Mouse (Mus musculus): ENCODE measurements around the gene Tlk1. TPM values are rescaled to one million over a fixed set of nuclear protein-coding genes. Genes with fewer than 3 reads are reported as not detected.

Gene Tlk1
- 10 to 100 TPM; 45.9 to 47.3 TPM for total RNA-seq (2021)

DNA sequence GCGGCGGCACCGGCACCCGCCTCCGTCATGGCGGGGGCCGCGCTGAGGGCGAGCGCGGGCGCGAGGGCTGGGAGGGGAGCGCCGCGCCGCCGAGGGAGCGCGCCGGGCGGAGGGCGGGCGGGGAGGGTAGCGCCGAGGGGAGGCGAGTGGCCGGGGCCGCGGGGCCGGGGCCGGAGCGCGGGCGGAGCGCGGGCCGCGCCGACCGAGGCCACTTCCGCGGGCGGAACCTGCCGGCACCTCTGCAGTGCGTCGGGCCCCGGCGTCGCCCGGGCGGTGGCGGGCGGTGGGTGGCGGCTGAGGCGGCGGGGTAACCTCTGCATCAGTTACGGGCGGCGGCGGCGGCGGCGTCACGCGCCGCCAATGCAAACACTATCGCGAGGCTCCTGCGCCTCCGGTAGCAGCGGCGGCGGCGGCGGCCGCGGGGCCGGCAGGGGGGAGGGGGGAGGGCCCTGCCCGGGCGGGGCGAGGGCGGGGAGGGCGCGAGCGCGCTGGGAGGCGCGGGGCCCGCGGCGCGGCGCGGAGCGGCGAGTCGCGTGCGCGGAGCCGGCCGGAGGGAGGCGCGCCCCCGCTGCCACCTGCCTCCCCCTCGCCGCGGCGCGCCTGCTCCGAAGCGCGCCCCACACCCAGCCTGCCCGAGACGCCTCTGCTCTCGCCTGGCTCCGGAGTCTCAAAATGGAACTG, at the start of gene Tlk1:
Gene Tlk1, minus strand, starts transcription at position 358 of the 681 bp plus-strand sequence.
- intact Hi-C loops (cut with DNase I): loop anchor here (2.0 to 5.0 kb wide), 3 partner anchors 77 to 213 kb away; no protein-coding TSS in a partner anchor
- peak; percentile 75 to 80 for DNase-seq

DNA sequence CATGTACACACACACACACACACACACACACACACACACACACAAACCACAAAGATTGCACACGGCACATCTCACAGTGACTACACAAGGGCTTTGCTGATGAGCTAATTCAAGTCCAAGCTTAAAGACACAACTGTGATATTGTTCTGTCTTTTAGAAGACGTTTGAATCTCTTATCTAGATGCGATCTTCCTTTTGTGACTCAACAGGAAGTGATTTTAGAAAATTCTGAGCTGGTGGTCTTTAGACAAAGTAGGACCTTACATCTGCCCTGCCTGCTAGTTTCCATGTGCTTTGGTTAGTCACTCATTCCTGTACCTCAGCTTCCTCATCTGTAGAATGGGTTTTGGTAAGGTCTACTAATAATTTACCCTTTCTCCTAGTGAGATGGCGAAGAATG, 49.6 kb upstream of the Tlk1 start:
- no peak for DNase-seq
- intact Hi-C loops (cut with DNase I): no loop called here

DNA sequence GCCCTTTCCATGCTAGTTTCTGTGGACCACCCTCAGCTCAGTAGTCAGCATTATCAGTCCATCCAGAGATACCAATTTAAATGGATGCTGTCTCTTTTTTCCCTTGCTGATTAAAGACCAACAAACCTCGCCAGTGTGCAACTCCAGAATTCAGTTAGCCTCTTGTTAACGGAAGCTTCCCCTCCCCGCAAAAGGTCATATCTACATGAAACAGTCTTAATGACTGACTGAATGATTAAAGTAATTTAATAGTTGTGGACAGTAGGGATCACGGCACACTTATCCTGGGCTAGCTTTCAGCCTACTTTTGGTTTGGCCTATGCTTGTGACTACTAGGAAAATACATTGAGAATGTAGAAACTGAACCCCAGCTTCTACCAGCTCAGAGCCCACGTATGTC, 47.6 kb upstream of the Tlk1 start:
- no peak for DNase-seq
- intact Hi-C loops (cut with DNase I): no loop called here

DNA sequence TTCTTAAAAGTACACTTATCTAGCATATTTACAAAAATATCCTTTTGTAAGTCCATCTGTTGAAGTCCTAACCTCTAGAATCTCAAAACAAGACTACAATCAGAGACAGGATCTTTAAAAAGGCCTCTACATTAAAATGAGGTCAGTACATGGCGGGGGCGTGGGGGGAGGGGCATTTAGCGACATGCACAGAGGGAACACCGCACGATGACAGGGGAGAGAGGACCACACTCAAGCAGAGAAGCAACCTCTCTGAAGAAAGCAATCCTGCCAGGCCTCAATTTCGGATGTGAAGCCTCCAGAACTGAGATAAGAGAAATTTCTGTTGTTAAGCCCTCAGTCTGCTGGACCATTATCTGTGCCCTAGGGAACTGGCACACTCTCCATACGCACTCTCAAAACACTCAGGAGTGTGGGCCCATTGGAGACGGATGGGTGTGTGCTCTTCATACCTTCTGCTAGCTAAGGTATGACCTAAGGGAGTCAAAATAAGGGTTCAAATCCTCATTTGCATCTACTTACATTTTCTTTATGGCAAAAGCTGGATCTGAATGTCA, 46.0 kb upstream of the Tlk1 start:
- intact Hi-C loops (cut with DNase I): no loop called here
- DNase-seq: no peak

DNA sequence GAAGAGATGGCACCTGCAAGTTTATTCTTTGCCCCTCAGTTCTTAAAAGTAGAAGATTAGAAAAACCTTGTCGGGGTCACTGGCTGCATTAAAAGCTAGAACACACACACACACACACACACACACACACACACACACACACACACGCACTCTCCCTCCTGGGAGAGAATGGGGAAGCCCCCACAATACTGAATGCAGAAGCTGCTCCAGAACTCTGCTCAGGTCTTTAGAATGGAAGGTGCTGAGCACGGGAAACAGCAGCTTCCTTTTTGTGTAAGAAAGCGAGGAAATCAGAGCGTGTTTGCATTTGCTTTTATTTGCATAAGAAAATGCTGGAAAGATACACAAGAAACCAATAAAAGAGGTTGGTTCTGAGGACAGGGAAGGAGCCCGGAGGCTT, 45.3 kb upstream of the Tlk1 start:
- DNase-seq: no peak
- intact Hi-C loops (cut with DNase I): no loop called here

DNA sequence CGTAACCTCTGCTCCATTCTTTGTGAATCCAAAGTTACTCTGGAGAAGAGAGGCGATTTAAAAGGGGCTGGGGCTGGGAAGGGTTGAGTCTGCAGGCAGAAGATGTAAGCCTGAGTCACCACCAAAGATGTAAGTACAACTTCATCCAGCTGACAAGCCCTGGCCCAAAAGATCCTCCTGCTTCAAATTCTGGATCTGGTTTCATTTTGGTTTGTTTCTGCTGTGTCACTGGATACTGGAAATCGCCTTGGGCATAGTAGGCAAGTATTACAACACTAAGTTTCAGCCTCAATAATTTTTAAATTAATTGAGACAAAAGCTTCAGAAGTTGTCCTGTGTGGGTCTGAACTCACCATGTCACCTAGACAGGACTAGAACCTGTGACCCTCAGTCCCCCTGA, 43.6 kb upstream of the Tlk1 start:
- no peak for DNase-seq
- intact Hi-C loops (cut with DNase I): no loop called here

DNA sequence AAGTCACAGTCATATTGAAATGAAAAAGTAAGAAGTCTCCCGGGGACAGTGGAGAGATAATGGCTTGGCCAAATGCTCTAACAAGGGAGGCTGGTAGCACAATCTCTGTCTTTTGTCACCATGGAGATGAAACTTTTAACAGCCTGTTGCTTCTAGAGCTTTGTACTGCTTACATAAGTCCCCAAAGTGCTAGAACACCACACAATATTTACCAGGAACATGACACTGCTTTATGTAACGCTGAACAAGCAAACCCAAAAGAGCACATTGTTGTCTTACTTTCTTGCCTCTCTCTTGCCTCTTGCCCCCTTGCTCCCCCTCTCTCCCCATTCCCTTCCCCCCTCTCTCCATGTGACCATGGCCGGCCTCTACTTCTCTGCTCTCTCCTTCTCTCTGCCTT, 41.7 kb upstream of the Tlk1 start:
- no peak for DNase-seq
- intact Hi-C loops (cut with DNase I): no loop called here

DNA sequence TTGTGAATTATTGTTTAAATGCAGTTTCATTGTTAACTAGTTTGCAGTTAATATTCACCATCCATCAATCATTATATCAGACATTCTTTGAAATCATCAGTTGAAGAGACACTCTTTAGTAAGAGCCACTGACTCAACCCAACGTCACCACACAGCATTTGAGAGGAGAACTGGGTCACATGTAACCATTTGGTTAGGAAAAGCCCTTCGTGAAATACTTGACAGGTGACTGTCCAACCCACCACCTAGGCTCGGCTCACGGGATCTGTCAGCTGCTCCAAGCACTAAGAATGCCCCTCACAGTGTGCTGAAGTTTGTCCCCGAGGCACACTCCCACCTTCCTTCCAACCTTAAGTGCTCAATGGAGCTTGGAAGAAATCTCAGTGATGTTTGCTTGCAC, 37.4 kb upstream of the Tlk1 start:
- intact Hi-C loops (cut with DNase I): no loop called here
- no peak for DNase-seq

DNA sequence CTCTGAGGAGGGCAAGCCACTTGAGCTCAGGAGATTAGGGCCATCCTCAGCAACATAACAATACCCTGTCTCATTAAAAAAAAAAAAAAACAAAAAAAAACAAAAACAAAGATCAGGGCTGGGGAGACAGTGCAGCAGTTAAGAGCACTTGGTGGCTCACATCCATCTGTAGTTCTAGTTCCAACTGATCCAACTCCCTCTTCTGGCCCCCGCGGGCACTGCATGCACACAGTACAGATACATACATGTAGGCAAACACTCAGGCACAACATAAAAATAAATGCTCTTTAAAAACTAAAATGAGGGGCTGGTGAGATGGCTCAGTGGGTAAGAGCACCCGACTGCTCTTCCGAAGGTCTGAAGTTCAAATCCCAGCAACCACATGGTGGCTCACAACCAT, 34.2 kb upstream of the Tlk1 start:
- intact Hi-C loops (cut with DNase I): no loop called here
- DNase-seq: no peak

DNA sequence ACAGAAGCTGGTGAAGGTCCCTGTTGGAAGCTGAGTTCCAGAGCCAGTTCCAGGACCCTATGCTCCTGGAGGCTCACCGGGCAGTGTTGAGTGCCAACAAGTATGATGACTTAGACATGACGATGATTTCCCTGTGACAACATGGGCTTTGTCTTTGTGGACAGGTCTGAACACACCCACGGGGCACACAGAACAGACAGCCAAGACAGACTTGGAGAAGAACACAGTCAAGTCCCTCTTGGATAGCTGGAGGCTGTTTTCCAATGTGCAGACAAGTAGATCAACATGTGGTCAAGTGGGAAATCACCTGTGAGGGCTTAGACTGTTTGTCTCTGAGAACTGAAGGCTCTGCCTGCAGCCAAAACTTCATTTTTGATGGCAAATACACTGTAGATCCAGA, 31.4 kb upstream of the Tlk1 start:
- DNase-seq: no peak
- intact Hi-C loops (cut with DNase I): no loop called here

DNA sequence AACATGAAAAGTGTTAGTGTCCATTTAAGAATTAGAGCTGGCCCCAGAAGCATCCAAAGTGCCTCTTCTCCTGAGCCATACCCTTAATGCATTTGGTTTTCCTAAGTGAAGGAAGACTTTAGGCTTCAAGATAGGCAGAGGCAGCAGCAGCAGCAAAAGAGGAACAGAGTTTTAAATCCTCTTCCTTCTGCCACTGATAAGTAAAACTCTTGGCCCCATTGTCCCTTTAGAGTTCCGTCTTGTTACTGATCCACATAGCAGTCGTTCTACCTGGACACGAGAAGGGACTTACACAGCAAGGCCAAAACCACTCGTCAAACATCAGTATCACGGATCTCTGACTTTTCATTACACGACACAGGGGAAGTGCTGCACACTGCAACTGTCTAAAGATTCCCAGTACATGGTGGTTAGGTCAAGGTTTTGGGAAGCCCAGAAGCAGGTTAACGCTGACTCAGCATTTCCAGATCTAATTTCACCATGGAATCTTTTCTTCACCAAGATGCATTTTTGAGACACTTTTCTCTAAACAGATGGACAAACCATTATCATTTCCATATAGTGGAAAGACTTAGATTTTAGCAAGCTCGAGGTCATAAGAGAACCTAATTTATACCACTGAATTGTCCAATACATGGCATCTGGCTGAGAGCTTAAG, 28.8 kb upstream of the Tlk1 start:
- intact Hi-C loops (cut with DNase I): no loop called here
- no peak for DNase-seq

DNA sequence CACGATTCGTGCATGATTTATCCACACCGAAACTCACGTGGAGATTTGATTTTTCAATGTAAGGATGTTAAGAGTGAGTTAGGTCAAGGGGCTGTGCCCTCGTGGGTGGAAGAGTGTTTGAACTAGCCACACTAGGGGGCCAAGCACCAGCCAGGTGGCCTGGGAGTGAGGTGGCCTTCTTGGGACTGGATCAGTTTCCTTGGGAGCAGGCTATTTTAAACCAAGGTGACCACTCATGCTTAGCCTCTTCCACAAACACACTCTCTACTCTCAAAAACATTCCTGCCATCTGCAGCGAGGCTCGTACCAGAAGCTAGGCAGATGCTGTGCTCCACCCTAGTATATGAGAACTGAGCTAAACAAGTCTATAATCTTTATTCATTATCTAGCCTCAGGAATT, 27.8 kb upstream of the Tlk1 start:
- intact Hi-C loops (cut with DNase I): no loop called here

DNA sequence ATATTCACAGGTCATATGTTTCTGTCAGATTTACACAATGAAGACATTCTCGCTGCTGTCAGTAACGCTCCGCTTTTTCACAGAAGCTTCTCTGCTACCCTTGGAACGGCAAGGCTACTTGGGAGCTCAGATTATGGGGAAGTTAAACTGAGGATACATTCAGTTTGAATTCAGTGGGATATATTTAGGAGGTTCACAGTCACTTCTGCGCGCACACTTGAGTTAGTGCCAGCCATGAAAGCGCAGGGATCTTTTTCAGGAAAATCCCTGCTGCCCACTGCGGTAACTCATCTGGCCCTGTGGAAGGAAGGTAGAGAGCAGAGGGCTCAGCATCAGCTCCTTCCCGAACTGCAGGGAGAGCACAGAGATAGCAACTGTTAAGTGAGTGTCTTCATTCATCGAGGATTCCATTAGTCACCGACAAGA, 27.3 kb upstream of the Tlk1 start:
- DNase-seq: no peak
- intact Hi-C loops (cut with DNase I): no loop called here

More for the DNA sequence above, 27.8 kb upstream of the Tlk1 start:
- no peak for DNase-seq

DNA sequence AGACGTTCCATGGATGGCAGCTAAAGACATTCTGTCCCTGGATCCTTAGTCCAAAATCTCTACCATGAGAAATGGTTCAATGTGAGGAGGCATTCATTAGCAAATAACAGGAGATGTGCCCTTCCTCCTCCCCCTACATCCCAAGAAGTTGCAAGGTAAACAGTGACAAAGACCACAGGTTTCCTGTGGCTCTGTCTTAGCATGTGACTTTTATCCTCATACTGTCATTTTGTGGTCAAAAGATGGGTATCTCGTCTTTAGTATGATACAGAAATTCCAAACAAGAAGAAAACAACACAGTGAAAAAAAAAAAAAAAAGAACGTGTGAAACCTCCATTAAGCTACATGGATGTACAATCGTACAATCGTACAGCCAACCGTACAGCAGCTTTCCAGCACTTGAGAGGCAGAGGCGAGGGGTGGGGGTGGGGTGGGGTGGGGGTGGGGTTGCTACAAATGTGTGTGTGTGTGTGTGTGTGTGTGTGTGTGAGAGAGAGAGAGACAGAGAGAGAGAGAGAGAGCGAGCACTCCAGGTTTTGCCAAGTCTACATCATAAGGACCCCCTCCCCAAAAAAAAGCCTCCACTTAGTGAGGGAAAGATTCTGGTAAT, 26.8 kb upstream of the Tlk1 start:
- intact Hi-C loops (cut with DNase I): no loop called here
- no peak for DNase-seq

DNA sequence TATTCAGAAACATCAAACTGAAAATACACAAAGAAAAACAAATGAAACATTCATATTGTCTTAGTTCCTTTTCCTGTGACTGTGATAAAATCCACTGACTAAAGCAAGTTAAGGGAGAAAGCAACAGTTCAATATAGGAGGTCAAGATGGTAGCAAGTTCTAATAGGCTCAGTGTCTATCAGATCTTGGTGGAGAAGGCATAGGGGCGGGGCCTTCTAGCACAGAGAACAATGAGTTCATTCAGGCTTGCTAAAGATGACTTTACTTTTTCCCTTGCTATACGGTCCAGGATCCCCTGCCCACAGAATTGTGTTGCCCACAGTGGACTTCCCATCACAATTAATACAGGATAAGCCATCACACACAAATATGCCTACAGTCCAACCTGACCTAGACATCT, 20.3 kb upstream of the Tlk1 start:
- intact Hi-C loops (cut with DNase I): no loop called here
- DNase-seq: no peak

DNA sequence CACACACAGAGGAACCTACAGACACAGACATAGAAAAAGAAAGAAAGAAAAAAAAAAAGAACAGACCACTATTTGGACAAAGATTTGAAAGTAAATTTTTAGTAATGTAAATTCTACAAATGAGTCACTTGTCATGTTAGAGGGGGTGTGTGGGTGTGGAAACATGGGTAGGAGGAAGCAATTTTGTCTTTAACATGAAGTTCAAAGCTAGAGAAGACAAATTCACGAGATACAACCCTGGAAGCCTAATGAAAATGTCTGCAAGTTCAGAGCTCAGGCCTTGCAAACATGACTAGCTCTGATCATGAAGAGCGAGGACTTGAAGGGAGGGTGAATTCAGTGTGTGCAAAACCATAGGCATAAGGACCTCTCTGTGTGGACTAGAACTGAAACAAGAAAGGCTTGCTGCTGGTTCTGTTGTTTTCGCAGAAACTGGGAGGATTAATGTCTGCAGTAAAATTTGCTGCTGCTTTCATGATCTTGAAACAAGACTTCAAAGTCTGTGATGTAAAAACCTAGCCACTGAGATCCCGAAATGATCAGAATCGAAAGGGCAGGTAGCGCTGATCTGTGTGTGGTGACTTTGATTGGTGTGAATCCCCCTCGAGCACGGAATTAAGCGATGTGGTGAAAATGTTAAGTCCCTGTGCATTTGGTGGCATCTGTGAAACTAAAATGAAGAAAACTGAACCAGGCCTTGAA, 19.3 kb upstream of the Tlk1 start:
- DNase-seq: no peak
- intact Hi-C loops (cut with DNase I): no loop called here

DNA sequence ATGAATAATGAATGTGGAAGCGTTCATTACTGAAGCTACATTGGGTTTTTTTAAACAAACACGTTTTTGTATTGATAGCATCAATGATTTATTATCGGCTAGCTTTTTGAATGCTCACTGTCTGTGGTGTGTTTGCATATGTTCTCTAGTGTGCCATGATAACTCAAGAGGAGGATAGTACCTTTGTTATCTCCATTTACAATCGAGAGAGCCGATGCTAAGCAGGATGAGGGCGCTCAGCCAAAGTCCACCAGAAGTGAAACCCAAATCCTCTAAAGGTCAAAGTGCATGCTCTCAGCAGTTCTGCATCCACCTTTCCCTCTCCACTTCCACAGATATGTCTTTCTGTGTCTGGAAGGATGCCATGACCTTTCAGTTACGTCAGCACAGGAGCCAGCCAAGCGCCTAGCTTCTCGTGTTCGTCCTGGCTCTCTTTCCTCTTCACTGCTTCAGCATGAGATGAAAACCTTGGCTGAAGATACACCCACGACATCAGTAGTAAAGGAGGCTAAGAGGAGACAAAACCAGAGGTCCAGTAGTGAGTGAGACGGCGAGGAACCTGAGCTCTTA, 16.6 kb upstream of the Tlk1 start:
- intact Hi-C loops (cut with DNase I): no loop called here
- DNase-seq: peak; percentile 30 to 32

DNA sequence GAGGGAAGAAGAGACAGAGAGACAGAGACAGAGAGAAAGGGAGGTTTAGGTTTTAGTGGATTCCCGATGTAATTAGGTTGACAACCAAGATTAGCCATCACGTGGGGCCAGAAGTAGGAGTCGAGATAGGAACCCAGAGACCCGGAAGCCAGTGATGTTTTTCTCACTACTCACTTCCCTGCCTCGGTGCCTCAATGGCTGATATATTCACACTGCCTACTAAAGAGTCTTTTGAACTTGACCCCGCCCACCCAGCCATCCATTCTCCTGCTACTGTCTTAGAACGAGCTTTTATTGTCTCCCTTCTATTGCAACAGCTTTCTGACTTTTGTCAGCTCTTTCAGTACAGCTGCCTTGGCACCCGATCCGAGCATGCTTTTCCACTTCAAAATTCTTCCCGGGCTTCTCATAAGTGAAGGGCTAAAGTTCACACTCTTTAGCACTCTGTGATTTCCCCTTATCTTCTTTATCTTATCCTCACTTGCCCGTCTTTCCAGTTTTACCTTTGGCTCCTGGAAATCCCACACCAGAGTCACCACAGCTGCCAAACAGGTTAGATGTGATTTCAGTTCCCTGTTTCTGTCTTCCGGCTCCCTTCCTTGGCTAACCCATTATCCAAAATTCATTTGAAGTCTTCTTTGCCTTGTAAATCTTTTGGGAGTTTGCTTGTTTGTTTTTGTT, 13.1 kb upstream of the Tlk1 start:
- peak in 1 of 2 experiments; percentile 23 for DNase-seq
- intact Hi-C loops (cut with DNase I): no loop called here

DNA sequence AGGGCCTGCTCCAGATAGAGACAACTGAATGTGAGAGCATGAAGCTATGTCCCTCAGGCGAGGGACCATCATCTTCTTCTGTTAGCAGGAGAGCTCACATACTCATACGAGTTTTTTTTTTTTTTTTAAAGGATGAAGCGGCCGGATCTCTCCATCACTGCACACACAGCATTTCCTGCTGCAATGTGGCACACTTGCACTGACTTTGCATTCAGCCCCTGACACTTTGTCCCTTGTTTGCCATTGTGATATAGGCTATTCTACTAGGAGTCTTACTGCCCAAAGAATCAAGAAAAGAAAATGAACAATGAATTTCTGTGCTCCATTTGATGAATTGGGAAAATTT, 10.8 kb upstream of the Tlk1 start:
- intact Hi-C loops (cut with DNase I): no loop called here
- DNase-seq: no peak

DNA sequence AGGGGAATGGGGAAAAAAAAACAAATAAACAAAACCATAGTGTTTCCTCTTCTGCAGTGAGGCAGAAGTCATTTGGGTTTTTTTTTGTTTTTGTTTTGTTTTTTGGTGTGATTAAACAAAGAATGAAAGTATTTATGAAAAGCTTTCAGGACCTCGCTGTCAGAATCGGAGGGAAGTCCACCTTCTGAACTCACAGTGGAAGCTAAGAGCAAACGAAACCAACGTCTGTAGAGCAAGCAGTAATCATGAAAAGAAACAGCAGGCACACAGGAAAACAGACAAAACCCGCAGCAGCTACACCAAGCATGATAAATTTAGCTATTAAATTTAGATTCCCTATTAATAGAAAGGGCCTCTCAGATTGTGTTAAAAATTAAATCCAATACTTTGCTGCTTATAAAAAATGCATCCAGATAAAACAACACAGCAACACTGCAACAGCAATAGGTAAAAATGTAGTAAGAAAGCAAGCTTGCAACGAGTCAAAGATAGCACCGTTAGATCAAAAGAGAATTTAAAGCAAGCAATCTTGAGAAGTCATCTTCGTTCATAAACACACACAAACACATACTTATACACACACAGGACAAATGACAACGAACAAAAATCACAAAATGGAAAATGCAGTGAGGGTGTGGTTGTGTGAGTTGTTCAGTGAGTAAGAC, 10.2 kb upstream of the Tlk1 start:
- intact Hi-C loops (cut with DNase I): no loop called here
- no peak for DNase-seq

All from heart, postnatal 10 days (tissue).